Mouse (Mus musculus) right cerebral cortex, postnatal 36 days (tissue): ENCODE measurements around the gene Tm7sf3.
"Not testable (repeated sequence)": the region's sequence is repeated elsewhere in the genome, so short reads cannot be mapped to it uniquely, and the experiment has no call there.

Experiments
- DNase-seq, 2 experiments: peaks; one replicate each; pipeline ENCODE4 v3.0.0; 2022; ENCODE audit warnings: low spot score in 2 of 2, mixed read lengths in 1 of 2

The Tm7sf3 gene

GRCm38 (mm10) chr6:146614541-146614940, 28.1 kb downstream of the Tm7sf3 start:
- DNase-seq, result no peak

GRCm38 (mm10) chr6:146613907-146614306, 28.7 kb downstream of the Tm7sf3 start:
- no peak for DNase-seq

- no peak for DNase-seq
Measured at GRCm38 (mm10) chr6:146612736-146613135, 29.9 kb downstream of the Tm7sf3 start.

GRCm38 (mm10) chr6:146611897-146612296, 30.7 kb downstream of the Tm7sf3 start:
- DNase-seq, result no peak

- DNase-seq, result no peak
Measured at GRCm38 (mm10) chr6:146611385-146611784, 31.2 kb downstream of the Tm7sf3 start.

- DNase-seq, result no peak
Measured at GRCm38 (mm10) chr6:146603651-146604050, 39.0 kb downstream of the Tm7sf3 start.

GRCm38 (mm10) chr6:146602601-146603000, 40.0 kb downstream of the Tm7sf3 start:
- DNase-seq, result no peak

GRCm38 (mm10) chr6:146585134-146585533, 57.5 kb downstream of the Tm7sf3 start:
- DNase-seq, result no peak

GRCm38 (mm10) chr6:146583366-146584046, 59.1 kb downstream of the Tm7sf3 start:
- no peak for DNase-seq

- DNase-seq, result peak; percentile 60 to 71
Measured at GRCm38 (mm10) chr6:146580381-146580926, 62.2 kb downstream of the Tm7sf3 start.

GRCm38 (mm10) chr6:146578586-146578985, 64.0 kb downstream of the Tm7sf3 start:
- peak; percentile 26 to 39 for DNase-seq

- DNase-seq, result no peak
Measured at GRCm38 (mm10) chr6:146578111-146578531, 64.5 kb downstream of the Tm7sf3 start.

- DNase-seq, result peak; percentile 96
Measured at GRCm38 (mm10) chr6:146577310-146578109, 65.1 kb downstream of the Tm7sf3 start, which contains the start of gene Ints13. Gene Ints13, minus strand, starts transcription at chr6:146577835.

GRCm38 (mm10) chr6:146576903-146577302, 65.7 kb downstream of the Tm7sf3 start, which contains the start of gene Fgfr1op2:
Gene Fgfr1op2, plus strand, starts transcription at chr6:146577203.
- no peak for DNase-seq

- no peak for DNase-seq
Measured at GRCm38 (mm10) chr6:146572073-146572472, 70.6 kb downstream of the Tm7sf3 start.

GRCm38 (mm10) chr6:146562461-146562860, 80.2 kb downstream of the Tm7sf3 start:
- not testable (repeated sequence) for DNase-seq
